Mouse (Mus musculus): Measurements from ENCODE around the gene Hmcn1.
A peak's percentile ranks its signal among the peaks of the same experiment; 100 is the strongest.

Hmcn1 gene

DNA sequence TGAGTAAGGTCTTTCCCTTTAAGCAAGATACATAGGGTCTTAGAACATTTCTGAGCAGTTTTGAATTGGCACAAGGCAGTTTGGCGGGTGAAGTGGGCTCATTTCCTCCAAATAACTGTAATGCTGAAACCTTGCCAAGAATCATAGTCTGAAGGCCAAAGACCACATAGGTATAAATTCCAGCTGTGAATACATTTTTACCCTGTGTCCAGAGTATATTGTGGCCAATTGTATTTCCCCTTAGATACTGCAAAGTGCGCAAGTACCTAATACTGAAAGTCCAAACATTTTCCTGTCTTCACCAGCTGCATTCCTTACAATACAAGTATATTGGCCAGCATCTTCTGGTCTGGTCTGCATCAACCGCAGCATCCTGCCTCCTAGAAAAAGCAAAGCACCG lies 312.9 kb downstream of the Hmcn1 start:
- DNase-seq (ENCODE audit: low spot score in 2 of 2), result no peak

DNA sequence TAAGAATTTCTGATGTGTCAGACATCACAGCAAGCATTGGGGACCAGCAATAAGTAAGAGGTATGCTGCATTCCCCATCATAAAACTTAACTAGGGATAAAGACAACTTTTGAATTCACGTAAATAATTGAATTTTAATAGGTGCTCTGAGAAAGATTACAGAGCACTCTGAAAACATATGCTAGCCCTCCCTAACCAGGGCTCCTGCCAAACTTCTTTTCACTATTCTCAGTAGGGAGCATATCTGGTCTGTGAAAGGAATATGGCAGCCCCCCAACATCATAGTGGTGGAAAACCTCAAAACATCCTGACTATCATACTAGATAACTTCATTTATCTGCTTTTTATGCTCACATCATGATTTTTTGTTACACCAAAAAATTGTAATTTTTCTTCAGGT lies 347.9 kb downstream of the Hmcn1 start:
- DNase-seq (ENCODE audit: low spot score in 2 of 2), result no peak

DNA sequence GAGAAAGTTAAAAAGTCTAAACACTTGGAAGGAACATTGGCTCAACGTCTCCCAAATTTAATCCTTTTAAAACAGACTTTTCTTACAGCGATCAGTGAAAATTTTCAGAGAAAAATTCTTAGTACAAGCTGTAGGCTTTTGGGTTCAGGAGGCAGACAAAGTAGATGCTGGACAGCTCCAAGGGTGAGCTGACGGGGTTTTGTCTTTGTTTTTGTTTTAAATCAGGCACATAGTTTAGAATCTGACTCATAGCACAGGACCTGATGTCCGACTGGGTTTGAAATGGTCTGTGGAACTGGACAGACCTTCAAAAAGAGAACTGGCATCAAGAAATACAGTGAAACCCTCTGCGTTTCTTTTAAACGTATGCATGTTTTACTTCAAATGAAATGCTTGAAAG lies 353.7 kb downstream of the Hmcn1 start:
- DNase-seq (ENCODE audit: low spot score in 2 of 2), result no peak

DNA sequence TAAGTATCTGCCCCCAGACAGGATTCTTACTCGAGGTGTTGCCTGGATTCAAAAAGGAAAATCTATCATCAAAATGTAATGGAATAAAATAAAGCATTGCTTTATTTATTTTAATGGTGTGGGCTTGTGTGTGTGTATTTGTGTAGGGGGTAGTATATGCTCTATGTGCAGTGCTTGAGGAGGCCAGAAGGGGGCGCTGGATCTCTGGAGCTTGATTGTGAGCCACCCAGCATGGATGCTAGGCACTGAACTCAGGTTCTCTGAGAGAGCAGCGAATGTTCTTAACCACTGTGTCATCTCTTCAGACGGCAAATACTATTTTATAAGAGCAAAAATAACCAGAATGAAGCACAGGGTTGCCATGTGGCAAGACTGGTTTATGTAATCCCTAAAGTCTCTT lies 360.7 kb downstream of the Hmcn1 start:
- no peak for DNase-seq (ENCODE audit: low spot score in 2 of 2)

DNA sequence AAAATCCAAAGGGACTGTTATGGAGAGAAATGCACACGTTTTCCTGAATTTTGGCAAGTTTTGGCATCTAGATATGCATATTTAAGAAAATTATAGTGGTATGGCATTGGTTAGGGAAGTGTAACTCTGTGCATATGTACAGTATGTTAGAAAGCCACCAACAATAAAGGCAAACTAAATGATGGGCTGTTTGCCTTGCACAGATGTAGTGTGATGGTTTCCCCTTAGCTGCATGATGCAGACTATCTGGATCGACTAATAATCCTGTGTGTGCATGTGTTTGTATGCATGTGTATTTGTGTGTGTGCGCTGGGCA lies 361.4 kb downstream of the Hmcn1 start:
- DNase-seq (ENCODE audit: low spot score in 2 of 2), result no peak

DNA sequence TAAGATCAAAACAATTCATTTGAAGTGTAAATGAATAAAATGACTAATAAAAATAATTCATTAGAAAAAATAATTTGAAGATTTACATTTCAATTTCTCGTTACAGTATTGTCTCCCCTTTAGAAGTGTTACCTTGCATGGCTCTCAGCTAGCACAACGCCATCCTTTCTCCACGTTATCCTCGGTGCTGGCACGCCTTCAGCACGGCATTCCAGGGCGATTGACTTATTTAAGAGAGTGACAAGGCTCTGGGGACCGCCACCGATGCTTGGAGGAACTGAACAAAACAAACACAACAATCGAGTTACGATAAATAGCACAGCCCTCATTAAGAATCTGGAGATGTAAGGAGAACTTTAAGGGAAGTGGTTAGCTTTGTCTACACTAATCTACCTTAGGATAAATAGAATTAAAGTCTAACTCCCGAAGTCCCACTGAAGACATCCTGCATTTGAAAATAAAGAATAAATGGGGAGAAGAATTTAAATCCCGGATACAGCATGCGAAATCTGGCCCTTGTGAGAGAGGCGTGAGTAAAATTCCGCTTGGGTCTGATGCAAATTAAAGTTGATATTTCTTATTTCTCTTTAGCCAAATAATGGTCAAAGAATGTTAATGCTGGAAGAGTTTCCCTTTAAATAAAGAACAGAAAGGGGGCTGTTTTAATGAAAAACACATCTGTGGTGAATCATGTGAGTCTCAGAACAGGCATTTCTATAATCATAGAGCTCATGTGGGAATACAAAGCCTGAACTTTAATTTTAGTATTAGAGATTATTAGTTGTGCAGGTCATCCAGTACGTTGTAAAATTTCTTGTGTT lies 362.0 kb downstream of the Hmcn1 start:
- DNase-seq (ENCODE audit: low spot score in 2 of 2), result no peak

DNA sequence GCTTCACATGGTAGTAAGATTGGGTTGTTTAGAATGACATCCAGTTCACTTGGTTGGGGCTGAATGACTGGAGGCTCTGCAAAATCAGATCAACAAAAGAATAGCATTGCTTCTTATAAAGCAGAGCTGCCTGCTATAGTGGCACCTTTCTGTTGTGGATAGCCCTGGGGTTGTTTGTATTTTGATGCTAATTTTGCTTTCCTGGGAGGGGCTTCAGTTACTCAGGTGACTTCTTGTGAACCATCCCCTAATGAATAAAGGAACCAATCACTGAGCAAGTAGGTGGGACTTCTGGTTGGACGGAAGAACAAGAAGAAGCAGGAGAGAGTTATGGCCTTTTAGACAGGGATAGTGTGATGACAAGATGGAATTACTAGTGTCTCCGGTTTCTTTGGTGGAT lies 370.0 kb downstream of the Hmcn1 start:
- DNase-seq (ENCODE audit: low spot score in 2 of 2), result no peak

DNA sequence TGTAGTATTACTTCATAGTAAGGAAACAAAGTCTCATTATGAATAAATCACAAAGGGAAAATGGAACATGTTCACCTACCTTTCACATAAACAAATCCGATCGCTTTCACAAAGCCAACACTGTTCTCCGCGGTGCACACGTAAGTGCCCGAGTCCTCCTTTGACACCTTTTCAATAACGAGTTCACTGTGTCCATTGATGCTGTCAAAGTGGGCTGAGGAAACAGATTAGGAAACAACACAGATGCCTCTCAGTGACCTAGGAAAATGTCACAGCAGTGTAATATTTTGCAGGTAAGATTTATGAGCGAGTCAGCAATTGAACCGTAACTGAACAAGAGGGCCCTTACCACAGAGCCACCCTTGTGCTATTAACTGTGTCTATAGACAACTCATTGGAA lies 382.7 kb downstream of the Hmcn1 start:
- DNase-seq (ENCODE audit: low spot score in 2 of 2), result no peak

DNA sequence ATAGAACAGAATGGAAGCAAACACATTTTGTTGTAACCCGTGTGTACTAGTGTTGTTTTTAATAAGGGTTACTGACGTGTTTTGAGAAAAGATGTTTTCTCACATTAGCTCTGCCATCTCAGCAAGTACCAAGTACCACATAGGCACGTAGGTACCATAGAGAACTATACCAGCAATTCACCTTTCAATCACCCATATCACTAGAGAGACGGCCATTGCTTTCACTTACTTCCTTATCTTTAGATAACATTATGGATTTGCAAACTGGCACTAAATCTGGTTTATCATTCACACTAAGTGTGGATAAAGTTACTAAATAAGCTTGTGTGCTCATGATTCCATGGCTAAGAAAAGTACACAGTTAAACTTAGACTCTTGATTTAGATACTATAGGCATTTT lies 387.1 kb downstream of the Hmcn1 start:
- no peak for DNase-seq (ENCODE audit: low spot score in 2 of 2)

DNA sequence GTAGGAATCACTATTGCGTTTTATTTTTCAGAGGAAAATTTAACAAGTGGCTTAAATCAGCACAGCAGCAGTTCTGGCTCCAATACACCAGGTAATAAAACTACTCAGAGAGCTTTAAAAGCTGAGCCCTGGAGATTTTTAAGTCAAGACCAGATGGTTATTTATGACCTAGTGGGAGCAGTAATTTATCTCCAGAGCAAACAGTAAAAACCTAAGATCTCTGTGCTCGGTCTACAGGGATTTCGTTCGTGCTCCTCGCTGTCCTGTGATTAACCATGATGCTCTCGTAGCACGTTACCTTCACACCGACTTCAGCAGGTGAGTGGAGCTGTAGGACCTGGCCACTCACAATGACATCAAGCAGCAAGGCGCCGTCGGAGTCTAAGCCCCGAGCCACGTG lies 399.6 kb downstream of the Hmcn1 start:
- no peak for DNase-seq (ENCODE audit: low spot score in 2 of 2)

DNA sequence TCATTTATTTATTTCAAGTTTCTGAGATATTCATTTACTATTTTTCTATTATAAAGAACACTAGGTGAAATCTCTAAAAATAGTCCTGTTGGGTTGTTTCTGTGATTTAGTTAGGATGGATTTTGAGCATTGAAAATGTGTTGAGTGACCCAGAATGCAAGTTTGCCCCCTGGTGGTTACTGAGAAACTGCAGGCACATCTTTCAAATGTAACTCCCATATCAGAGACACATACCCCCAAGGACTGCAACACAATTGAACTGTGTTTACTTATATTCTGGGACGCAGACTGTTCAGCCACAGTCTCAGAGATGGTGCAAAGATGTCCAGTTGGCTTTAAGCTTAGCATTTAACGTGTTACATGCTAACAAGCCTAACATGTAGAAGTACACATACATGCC lies 402.0 kb downstream of the Hmcn1 start:
- DNase-seq (ENCODE audit: low spot score in 2 of 2), result peak; percentile 48 to 72

DNA sequence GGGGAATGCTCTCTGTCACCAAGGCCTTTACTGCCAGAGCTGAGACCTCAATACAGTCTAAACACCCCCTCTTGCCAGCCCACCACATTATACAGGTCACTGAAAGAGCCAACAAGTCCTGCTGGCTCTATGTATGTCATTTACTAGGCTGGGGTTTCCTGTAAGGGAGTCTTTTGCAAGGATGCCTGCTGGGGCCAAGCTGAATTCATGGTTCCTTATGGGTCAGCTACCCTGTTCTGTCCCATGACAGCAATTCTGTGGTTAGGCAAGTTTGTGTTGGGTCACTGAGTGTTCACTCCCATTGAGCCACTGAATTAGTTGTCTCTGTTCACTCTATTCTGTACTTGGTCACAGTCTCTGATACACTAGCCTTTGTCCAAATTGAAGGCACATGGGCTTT lies 405.8 kb downstream of the Hmcn1 start:
- no peak for DNase-seq (ENCODE audit: low spot score in 2 of 2)

DNA sequence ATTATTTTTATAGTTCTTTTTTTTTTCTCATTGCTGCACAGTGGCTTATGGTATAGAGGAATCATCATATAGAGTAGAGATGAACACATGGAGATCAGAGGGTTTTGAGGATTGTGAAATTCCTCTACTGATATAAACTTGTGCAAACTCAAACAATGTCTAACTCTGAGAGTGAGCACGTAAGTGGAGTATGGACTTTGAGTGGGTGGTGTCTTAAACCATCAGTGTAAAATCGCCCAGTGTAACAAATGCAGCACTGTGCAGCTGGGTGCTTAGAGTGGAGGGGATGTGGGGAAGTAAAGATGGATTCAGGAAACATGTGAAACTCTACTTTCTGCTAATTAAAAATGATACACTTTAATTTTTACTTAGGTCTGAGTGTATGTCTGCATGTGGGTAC lies 408.8 kb downstream of the Hmcn1 start:
- no peak for DNase-seq (ENCODE audit: low spot score in 2 of 2)

DNA sequence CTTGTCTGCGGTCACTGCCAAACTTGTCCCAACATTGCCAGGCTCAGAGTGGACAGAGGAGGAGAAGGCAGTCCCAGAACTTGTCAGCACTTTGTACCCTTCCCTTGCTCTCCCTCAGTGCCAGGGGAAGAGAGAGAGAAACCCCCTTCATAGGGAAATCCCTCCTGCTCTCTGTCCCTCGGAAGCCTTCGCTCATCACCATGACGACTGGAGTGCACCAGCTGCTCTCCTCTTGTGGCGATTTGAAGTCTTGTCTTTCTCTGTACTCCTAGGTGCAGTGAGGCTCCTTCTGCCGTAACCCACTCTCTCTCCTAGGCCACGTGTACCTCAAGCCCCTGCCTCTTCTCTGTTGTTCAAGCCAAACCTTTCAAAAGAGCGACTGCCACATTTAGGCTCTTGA lies 409.5 kb downstream of the Hmcn1 start:
- peak; percentile 10 for DNase-seq (ENCODE audit: low spot score in 2 of 2)

DNA sequence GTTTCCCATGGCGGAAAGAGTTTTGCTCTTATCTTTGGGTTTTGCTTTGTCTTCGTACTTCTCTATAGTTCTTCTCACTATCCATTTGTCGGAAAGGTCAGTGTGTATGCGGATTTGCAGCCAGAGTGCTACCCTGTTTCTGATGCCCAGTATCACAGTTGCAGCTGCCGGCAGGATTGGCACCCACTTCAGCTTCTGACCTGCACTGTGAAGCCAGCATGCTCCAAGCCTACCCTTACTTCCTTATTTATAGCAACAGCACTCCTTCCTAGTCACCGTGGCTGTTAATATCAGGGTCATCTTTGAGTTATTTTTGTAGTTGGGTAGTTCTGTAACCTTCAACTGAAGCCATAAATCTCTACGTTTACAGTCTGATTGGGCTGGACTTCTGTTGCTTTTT lies 412.7 kb downstream of the Hmcn1 start:
- DNase-seq (ENCODE audit: low spot score in 2 of 2), result no peak

DNA sequence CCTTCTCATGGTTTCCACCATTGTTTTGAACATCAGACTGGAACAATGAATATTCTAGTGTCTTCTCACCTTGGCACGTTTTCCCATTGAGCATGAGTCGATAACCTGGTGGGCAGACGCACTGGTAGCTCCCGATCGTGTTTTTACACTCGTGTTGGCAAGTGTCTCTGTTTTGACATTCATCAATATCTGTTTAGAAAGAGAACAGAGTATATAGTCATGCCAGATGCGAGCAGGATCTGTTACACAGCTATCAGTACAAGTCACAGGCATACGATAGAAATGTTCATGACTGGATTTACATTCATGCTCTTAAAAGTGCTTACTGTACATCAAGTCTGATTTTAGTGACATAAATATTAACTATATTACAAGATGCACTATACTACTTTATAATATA lies 419.8 kb downstream of the Hmcn1 start:
- DNase-seq (ENCODE audit: low spot score in 2 of 2), result no peak

DNA sequence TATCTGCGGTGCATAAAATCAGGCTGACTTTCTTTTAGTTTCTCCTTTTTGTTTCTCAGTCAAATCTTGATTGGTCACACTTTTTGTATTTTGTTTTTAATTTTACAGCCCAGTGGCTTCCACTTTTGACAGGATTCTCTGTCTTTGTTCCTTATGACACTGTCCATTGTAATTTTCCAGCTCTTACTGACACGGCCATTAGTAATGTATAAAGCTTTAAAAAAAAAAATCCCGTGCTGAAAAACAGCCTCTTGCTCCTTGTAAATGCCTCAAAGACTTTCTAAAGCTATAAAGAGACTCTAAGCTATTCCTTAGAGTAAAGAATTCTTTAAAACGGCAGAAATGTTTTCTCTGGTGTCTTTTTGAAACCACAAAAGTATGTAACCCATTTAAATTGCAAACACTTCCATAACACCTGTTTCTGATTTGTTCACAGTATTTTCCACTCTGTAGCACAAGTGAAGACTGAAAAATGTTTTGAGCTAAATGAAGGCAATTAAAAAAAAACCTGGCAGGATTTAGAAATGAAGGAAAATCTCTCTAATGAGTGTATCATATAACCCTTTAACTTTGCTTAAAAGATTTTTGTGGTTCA lies 422.6 kb downstream of the Hmcn1 start:
- no peak for DNase-seq (ENCODE audit: low spot score in 2 of 2)

DNA sequence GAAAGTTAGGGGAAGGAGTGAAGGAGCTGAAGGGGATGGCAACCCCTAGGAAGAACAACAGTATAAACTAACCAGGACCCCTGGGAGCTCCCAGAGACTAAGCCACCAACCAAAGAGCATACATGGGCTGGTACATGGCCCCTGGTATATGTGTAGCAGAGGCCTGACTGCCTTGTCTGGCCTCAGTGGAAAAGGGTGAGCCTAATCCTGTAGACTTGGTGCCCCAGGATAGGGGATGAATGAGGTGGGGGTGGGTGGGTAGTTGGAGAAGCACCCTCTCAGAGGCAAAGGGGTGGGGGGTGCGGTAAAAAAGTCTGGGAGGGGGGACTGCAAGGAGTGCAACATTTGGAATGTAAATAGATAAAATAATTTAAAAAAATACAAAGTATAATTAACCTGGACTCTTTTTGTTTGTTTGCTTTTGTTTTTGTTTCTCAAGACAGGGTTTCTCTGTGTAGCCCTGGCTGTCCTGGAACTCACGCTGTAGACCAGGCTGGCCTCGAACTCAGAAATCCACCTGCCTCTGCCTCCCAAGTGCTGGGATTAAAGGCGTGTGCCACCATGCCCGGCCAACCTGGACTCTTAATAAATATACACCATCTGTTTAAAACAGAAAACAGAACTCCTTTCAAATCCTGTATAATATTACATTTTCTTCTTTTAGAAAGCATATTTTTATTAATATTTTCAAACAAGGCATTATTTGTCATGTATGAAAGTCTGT lies 423.3 kb downstream of the Hmcn1 start:
- DNase-seq (ENCODE audit: low spot score in 2 of 2), result no peak

DNA sequence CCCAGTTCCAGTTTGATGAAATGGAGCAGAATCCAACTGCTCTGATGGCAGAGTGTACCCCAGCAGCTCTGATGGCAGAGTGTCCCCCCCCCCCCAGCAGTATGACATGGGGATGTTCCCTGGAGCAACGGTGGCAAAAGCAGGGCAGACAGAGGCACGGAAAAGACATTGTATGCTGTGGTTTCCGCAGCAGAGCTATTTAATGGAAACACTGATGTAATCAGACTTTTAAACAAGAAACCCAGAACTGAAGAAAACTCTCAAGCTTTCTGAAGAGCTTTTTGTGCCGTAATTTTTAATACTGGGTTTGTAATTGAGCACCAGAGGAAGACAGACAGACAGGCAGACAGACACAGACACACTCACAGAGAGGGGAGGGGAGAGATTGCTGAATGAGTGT lies 426.9 kb downstream of the Hmcn1 start:
- DNase-seq (ENCODE audit: low spot score in 2 of 2), result no peak

DNA sequence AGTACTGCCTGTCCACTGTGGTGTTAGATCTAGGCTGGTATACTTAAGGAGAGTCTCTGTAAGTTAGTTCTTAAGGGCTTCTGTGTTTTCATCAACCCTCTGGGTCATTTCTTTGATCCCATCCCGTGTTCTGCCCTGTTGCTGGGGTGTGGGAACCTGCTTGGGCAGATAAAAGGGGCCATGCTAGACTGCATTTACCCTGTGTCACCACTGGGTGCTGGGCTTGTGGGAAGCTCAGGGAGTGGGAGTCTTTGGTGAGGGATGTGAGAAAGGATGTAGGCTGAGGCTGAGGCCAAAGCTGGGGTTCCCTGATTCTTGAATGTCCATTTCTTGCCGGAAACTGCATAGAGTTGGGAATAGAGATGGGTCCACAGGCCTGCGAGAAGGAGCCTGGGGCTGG lies 436.6 kb downstream of the Hmcn1 start:
- no peak for DNase-seq (ENCODE audit: low spot score in 2 of 2)

DNA sequence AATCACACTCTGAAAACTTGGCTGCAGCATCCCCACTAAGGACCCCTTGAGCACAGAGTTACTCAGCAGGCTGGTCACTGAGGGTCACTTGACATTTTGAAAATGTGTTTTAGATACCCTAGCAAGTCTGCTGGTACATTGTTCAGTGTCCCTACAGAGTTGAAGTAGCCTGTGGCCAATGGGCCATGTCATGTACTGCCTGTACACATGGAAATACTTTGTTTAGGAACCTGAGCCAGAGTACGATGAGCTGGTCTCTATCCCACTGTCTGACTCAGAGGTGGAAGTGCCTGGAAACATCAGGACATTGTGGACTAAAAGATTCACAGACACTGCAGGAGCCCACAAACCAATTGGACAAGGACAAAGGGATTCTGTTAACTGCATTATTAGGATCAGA lies 441.8 kb downstream of the Hmcn1 start:
- DNase-seq (ENCODE audit: low spot score in 2 of 2), result no peak

DNA sequence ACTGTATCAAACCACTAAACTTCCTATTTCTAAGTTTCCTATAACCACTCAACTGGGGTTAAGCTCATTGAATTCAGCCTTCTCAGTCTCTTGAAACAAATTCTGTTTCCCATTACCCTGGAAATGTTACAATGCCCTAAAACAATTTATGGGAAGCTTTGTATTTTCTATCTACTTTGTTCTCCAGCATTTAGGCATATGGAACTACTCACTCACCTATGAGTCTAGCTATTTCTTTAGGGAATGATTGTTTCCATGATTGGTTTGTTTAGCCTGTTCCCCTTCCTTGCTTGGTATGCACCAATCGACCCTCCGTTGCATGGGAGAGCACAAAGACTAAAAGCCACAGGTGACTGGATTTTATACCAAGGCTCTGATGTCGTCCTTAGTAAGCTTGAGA lies 446.8 kb downstream of the Hmcn1 start:
- DNase-seq (ENCODE audit: low spot score in 2 of 2), result no peak

DNA sequence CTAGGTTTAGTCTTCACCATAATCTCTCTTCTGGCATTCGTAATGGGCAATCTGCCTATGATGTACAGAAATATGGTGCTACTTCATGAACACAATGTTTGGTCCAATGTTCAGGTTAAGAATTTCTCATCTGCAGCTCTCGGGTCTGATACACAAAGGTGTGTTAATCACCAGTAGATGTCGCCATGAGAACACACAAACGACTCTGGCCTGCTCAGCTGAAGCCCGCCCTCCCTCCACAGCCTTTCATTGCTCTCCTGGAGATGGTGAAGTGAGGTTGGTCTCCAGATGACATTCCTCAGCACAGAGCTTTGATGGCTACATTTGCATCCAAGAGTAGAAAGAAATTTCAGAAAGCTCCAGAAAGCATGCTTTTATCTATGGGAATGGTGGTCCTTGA lies 453.0 kb downstream of the Hmcn1 start:
- peak in 1 of 2 experiments; percentile 10 for DNase-seq (ENCODE audit: low spot score in 2 of 2)

Measured in frontal cortex, postnatal 36 days (tissue).